Mouse (Mus musculus) macrophage (primary cell): ENCODE results near the gene Reln. TPM values are rescaled to one million over a fixed set of nuclear protein-coding genes. Genes with fewer than 3 reads are reported as not detected.

ENCODE experiments used
- polyA plus RNA-seq: library from polyadenylated mRNA; stranded (reverse); fragments of 250-400 nt; gene quantifications from 3 replicates; pipeline ENCODE4 v1.2.4, GENCODE M21; 2018; ENCODE audit warnings: inconsistent platforms

Gene Reln
- polyA plus RNA-seq, 1 experiment from 2014 or later: not detected

Other genes starting within 250 kb of the Reln start
- gene Orc5, start 205.7 kb upstream of the Reln start, polyA plus RNA-seq: 17.8 to 23.6 TPM (median 23.4 TPM) in 3 replicates